Mouse (Mus musculus): Measurements from ENCODE around the gene Rnf7. TPM values are rescaled to one million over a fixed set of nuclear protein-coding genes. Genes with fewer than 3 reads are reported as not detected.

The Rnf7 gene
- total and polyA plus RNA-seq, 3 experiments, result 71.5 to 104 (median 85.0) TPM

GRCm38 (mm10) chr9:96516806-96517205, 38.3 kb upstream of the Rnf7 start:
- ATAC-seq (ENCODE audit: extremely low read depth, insufficient number of reproducible peaks, low FRiP score, poor library complexity, severe bottlenecking) (no peak), DNase-seq (ENCODE audit: low spot score) (no peak)
- TF ChIP-seq GATA1 (IDR thresholded peaks at IDR 0.05; ENCODE audit: borderline replicate concordance, low read length) (no peak), CTCF (IDR thresholded peaks at IDR 0.05; ENCODE audit: low read depth, low read length) (no peak), POLR2AphosphoS5 (IDR thresholded peaks at IDR 0.05; ENCODE audit: insufficient replicate concordance, low read depth, low read length) (no peak), GATA2 (IDR thresholded peaks at IDR 0.05; ENCODE audit: borderline replicate concordance, low read depth, low read length) (no peak), TAL1 (conservative IDR thresholded peaks at IDR 0.05; ENCODE audit: low read depth, low read length) (no peak)
- H3K27me3 ChIP-seq (ENCODE audit: insufficient read depth, low read length), result peaks cover 29% of the 10 kb centered on the region
- H3K36me3 ChIP-seq (replicated peaks), result no peaks in the 10 kb centered on the region
- peaks cover 4% of the 10 kb centered on the region; the same call in 1 of the 2 replicates for H3K4me1 ChIP-seq (ENCODE audit: insufficient read depth, low read depth, low read length)
- H3K9me3 ChIP-seq (replicated peaks), result no peaks in the 10 kb centered on the region
- H3K4me3 ChIP-seq (ENCODE audit: low read depth, low read length), result no peak overlapping the region

- Histone ChIP-seq H3K36me3 (replicated peaks) (no peaks in the 10 kb centered on the region), H3K4me3 (ENCODE audit: low read depth, low read length) (no peak overlapping the region), H3K4me1 (ENCODE audit: insufficient read depth, low read depth, low read length) (peaks cover 4% of the 10 kb centered on the region; the same call in 1 of the 2 replicates), H3K27me3 (ENCODE audit: insufficient read depth, low read length) (peaks cover 28% of the 10 kb centered on the region), H3K9me3 (replicated peaks) (no peaks in the 10 kb centered on the region)
- DNase-seq (ENCODE audit: low spot score) (no peak), ATAC-seq (ENCODE audit: extremely low read depth, insufficient number of reproducible peaks, low FRiP score, poor library complexity, severe bottlenecking) (no peak)
- TF ChIP-seq CTCF (IDR thresholded peaks at IDR 0.05; ENCODE audit: low read depth, low read length) (no peak), TAL1 (conservative IDR thresholded peaks at IDR 0.05; ENCODE audit: low read depth, low read length) (no peak), POLR2AphosphoS5 (IDR thresholded peaks at IDR 0.05; ENCODE audit: insufficient replicate concordance, low read depth, low read length) (no peak), GATA2 (IDR thresholded peaks at IDR 0.05; ENCODE audit: borderline replicate concordance, low read depth, low read length) (no peak), GATA1 (IDR thresholded peaks at IDR 0.05; ENCODE audit: borderline replicate concordance, low read length) (no peak)
These were observed 37.3 kb upstream of the Rnf7 start for GRCm38 (mm10) chr9:96515737-96516136.

GRCm38 (mm10) chr9:96514278-96514677, 35.8 kb upstream of the Rnf7 start:
- no peak for DNase-seq (ENCODE audit: low spot score)
- peaks cover 4% of the 10 kb centered on the region; the same call in 1 of the 2 replicates for H3K4me1 ChIP-seq (ENCODE audit: insufficient read depth, low read depth, low read length)
- no peaks in the 10 kb centered on the region for H3K9me3 ChIP-seq (replicated peaks)
- no peak overlapping the region for H3K4me3 ChIP-seq (ENCODE audit: low read depth, low read length)
- peaks cover 30% of the 10 kb centered on the region for H3K27me3 ChIP-seq (ENCODE audit: insufficient read depth, low read length)
- no peak for TF ChIP-seq POLR2AphosphoS5 (IDR thresholded peaks at IDR 0.05; ENCODE audit: insufficient replicate concordance, low read depth, low read length)
- TF ChIP-seq GATA2 (IDR thresholded peaks at IDR 0.05; ENCODE audit: borderline replicate concordance, low read depth, low read length), result no peak
- TF ChIP-seq TAL1 (conservative IDR thresholded peaks at IDR 0.05; ENCODE audit: low read depth, low read length), result no peak
- TF ChIP-seq CTCF (IDR thresholded peaks at IDR 0.05; ENCODE audit: low read depth, low read length), result no peak
- TF ChIP-seq GATA1 (IDR thresholded peaks at IDR 0.05; ENCODE audit: borderline replicate concordance, low read length), result no peak
- no peaks in the 10 kb centered on the region for H3K36me3 ChIP-seq (replicated peaks)
- no peak for ATAC-seq (ENCODE audit: extremely low read depth, insufficient number of reproducible peaks, low FRiP score, poor library complexity, severe bottlenecking)

- H3K4me1 ChIP-seq (ENCODE audit: insufficient read depth, low read depth, low read length), result peaks cover 3% of the 10 kb centered on the region; the same call in 1 of the 2 replicates
- DNase-seq (ENCODE audit: low spot score) (no peak), ATAC-seq (ENCODE audit: extremely low read depth, insufficient number of reproducible peaks, low FRiP score, poor library complexity, severe bottlenecking) (no peak)
- peaks cover 25% of the 10 kb centered on the region for H3K27me3 ChIP-seq (ENCODE audit: insufficient read depth, low read length)
- H3K4me3 ChIP-seq (ENCODE audit: low read depth, low read length), result no peak overlapping the region
- H3K9me3 ChIP-seq (replicated peaks), result peaks cover 3% of the 10 kb centered on the region
- no peaks in the 10 kb centered on the region for H3K36me3 ChIP-seq (replicated peaks)
- TF ChIP-seq TAL1 (conservative IDR thresholded peaks at IDR 0.05; ENCODE audit: low read depth, low read length) (no peak), CTCF (IDR thresholded peaks at IDR 0.05; ENCODE audit: low read depth, low read length) (no peak), GATA2 (IDR thresholded peaks at IDR 0.05; ENCODE audit: borderline replicate concordance, low read depth, low read length) (no peak)
These were observed 27.6 kb upstream of the Rnf7 start for GRCm38 (mm10) chr9:96506011-96506498.

GRCm38 (mm10) chr9:96505156-96505555, 26.7 kb upstream of the Rnf7 start:
- H3K4me1 ChIP-seq (ENCODE audit: insufficient read depth, low read depth, low read length), result peaks cover 3% of the 10 kb centered on the region; the same call in 1 of the 2 replicates
- no peak overlapping the region for H3K4me3 ChIP-seq (ENCODE audit: low read depth, low read length)
- no peak for TF ChIP-seq GATA2 (IDR thresholded peaks at IDR 0.05; ENCODE audit: borderline replicate concordance, low read depth, low read length)
- no peak for TF ChIP-seq TAL1 (conservative IDR thresholded peaks at IDR 0.05; ENCODE audit: low read depth, low read length)
- no peak for TF ChIP-seq CTCF (IDR thresholded peaks at IDR 0.05; ENCODE audit: low read depth, low read length)
- TF ChIP-seq POLR2AphosphoS5 (IDR thresholded peaks at IDR 0.05; ENCODE audit: insufficient replicate concordance, low read depth, low read length), result no peak
- TF ChIP-seq GATA1 (IDR thresholded peaks at IDR 0.05; ENCODE audit: borderline replicate concordance, low read length), result no peak
- no peak for ATAC-seq (ENCODE audit: extremely low read depth, insufficient number of reproducible peaks, low FRiP score, poor library complexity, severe bottlenecking)
- DNase-seq (ENCODE audit: low spot score), result no peak
- H3K36me3 ChIP-seq (replicated peaks), result no peaks in the 10 kb centered on the region
- peaks cover 3% of the 10 kb centered on the region for H3K9me3 ChIP-seq (replicated peaks)
- peaks cover 26% of the 10 kb centered on the region for H3K27me3 ChIP-seq (ENCODE audit: insufficient read depth, low read length)

GRCm38 (mm10) chr9:96504116-96504895, 25.8 kb upstream of the Rnf7 start:
- Histone ChIP-seq H3K27me3 (ENCODE audit: insufficient read depth, low read length) (peaks cover 20% of the 10 kb centered on the region), H3K4me3 (ENCODE audit: low read depth, low read length) (no peak overlapping the region), H3K4me1 (ENCODE audit: insufficient read depth, low read depth, low read length) (peaks cover 3% of the 10 kb centered on the region; the same call in 1 of the 2 replicates), H3K36me3 (replicated peaks) (no peaks in the 10 kb centered on the region), H3K9me3 (replicated peaks) (peaks cover 3% of the 10 kb centered on the region)
- TF ChIP-seq POLR2AphosphoS5 (IDR thresholded peaks at IDR 0.05; ENCODE audit: insufficient replicate concordance, low read depth, low read length) (no peak), GATA1 (IDR thresholded peaks at IDR 0.05; ENCODE audit: borderline replicate concordance, low read length) (no peak), CTCF (IDR thresholded peaks at IDR 0.05; ENCODE audit: low read depth, low read length) (no peak), GATA2 (IDR thresholded peaks at IDR 0.05; ENCODE audit: borderline replicate concordance, low read depth, low read length) (no peak), TAL1 (conservative IDR thresholded peaks at IDR 0.05; ENCODE audit: low read depth, low read length) (no peak)
- DNase-seq (ENCODE audit: low spot score) (no peak), ATAC-seq (ENCODE audit: extremely low read depth, insufficient number of reproducible peaks, low FRiP score, poor library complexity, severe bottlenecking) (no peak)

Data from G1E (cell line).